Mouse (Mus musculus) MEL (cell line): ENCODE data around the gene Atf7ip. TPM values are rescaled to one million over a fixed set of nuclear protein-coding genes. Genes with fewer than 3 reads are reported as not detected.

ENCODE experiments used
- DNase-seq: peaks from one replicate; pipeline ENCODE4 v3.0.0; 2011; ENCODE audit warnings: low read depth, low spot score
- H3K27ac ChIP-seq: 2 replicates; pipeline ENCODE4 v1.5.1; 2012; ENCODE audit warnings: low read depth, mild to moderate bottlenecking, control low read depth, low read length, moderate library complexity; ENCODE audit not compliant: control insufficient read depth
- H3K27me3 ChIP-seq, 2 experiments: fragments of 150-350 bp in 1 of 2; sonication (generic) in 1 of 2; 2 replicates each; pipeline ENCODE4 v1.6.1; 2012; ENCODE audit warnings: low read length in 2 of 2, mild to moderate bottlenecking in 2 of 2, improper control_type of control experiment in 1 of 2, moderate library complexity in 1 of 2; ENCODE audit not compliant: insufficient read depth in 2 of 2, control insufficient read depth in 1 of 2
- H3K36me3 ChIP-seq, 2 experiments: 2 replicates each; pipeline ENCODE4 v1.6.1; 2012 to 2014; ENCODE audit warnings: low read length in 2 of 2, improper control_type of control experiment in 1 of 2, inconsistent platforms in 1 of 2, mild to moderate bottlenecking in 1 of 2; ENCODE audit not compliant: insufficient read depth in 2 of 2, control insufficient read depth in 1 of 2
- H3K4me1 ChIP-seq, 2 experiments: fragments of 150-350 bp in 1 of 2; sonication (generic) in 1 of 2; 2 replicates each; pipeline ENCODE4 v1.6.1; 2012; ENCODE audit warnings: low read length in 2 of 2, improper control_type of control experiment in 1 of 2, mild to moderate bottlenecking in 1 of 2; ENCODE audit not compliant: insufficient read depth in 2 of 2, control insufficient read depth in 1 of 2
- H3K4me3 ChIP-seq, 2 experiments: fragments of 150-350 bp in 1 of 2; sonication (generic) in 1 of 2; 2 replicates each; pipeline ENCODE4 v1.5.1; 2012; ENCODE audit warnings: low read depth in 2 of 2, low read length in 2 of 2, mild to moderate bottlenecking in 2 of 2, moderate library complexity in 2 of 2, control low read depth in 1 of 2, improper control_type of control experiment in 1 of 2; ENCODE audit not compliant: control insufficient read depth in 1 of 2, insufficient read depth in 1 of 2
- H3K79me2 ChIP-seq: 2 replicates; pipeline ENCODE4 v1.6.1; 2012; ENCODE audit warnings: mild to moderate bottlenecking, low read length, moderate library complexity; ENCODE audit not compliant: control insufficient read depth, poor library complexity, insufficient read depth
- H3K9ac ChIP-seq: 2 replicates; pipeline ENCODE4 v1.6.1; 2012; ENCODE audit warnings: low read depth, mild to moderate bottlenecking, control low read depth, low read length, moderate library complexity; ENCODE audit not compliant: control insufficient read depth, poor library complexity, severe bottlenecking
- H3K9me3 ChIP-seq: fragments of 150-350 bp; sonication (generic); replicated peaks from 2 replicates; pipeline ENCODE4 v1.6.1; 2012; ENCODE audit warnings: mild to moderate bottlenecking, low read length, improper control_type of control experiment, moderate library complexity; ENCODE audit not compliant: insufficient read depth
- BHLHE40 ChIP-seq: IDR thresholded peaks from 2 replicates; pipeline ENCODE4 v1.6.1; 2012; ENCODE audit warnings: low read depth, mild to moderate bottlenecking, inconsistent platforms, low read length, improper control_type of control experiment, borderline replicate concordance
- CHD2 ChIP-seq: IDR thresholded peaks from 2 replicates; pipeline ENCODE4 v1.6.1; 2011; ENCODE audit warnings: low read length, improper control_type of control experiment
- EP300 ChIP-seq, 2 experiments: IDR thresholded peaks; 2 replicates each; pipeline ENCODE4 v1.6.1; 2011; ENCODE audit warnings: improper control_type of control experiment in 2 of 2, low read length in 2 of 2, low read depth in 1 of 2, mild to moderate bottlenecking in 1 of 2
- HCFC1 ChIP-seq: IDR thresholded peaks from 2 replicates; pipeline ENCODE4 v1.6.1; 2012; ENCODE audit warnings: low read depth, mild to moderate bottlenecking, inconsistent platforms, low read length, improper control_type of control experiment, moderate library complexity
- MXI1 ChIP-seq: IDR thresholded peaks from 2 replicates; pipeline ENCODE4 v1.6.1; 2011; ENCODE audit warnings: mild to moderate bottlenecking, low read depth, low read length, improper control_type of control experiment
- RAD21 ChIP-seq: IDR thresholded peaks from 2 replicates; pipeline ENCODE4 v1.6.1; 2011; ENCODE audit warnings: mild to moderate bottlenecking, low read depth, low read length, improper control_type of control experiment
- SIN3A ChIP-seq: IDR thresholded peaks from 2 replicates; pipeline ENCODE4 v1.6.1; 2012; ENCODE audit warnings: low read length, improper control_type of control experiment, inconsistent platforms
- TCF12 ChIP-seq: IDR thresholded peaks from 2 replicates; pipeline ENCODE4 v1.6.1; 2014; ENCODE audit warnings: low read depth, mild to moderate bottlenecking, inconsistent platforms, low read length, improper control_type of control experiment, moderate library complexity
- ZNF384 ChIP-seq: IDR thresholded peaks from 2 replicates; pipeline ENCODE4 v1.6.1; 2012; ENCODE audit warnings: low read depth, mild to moderate bottlenecking, inconsistent platforms, low read length, improper control_type of control experiment
- polyA plus RNA-seq, 2 experiments: library from polyadenylated mRNA; stranded (reverse) in 1 of 2; unstranded in 1 of 2; fragments of >175 nt in 1 of 2; fragments of >200 nt in 1 of 2; gene quantifications; 2 replicates each; pipeline versions ENCODE4 v1.2.1 to v1.2.4; 2012; ENCODE audit warnings: low replicate concordance in 2 of 2, low read depth in 1 of 2; ENCODE audit not compliant: insufficient read length in 2 of 2, insufficient read depth in 1 of 2, missing spikeins in 1 of 2
- total RNA-seq: library from RNA; depleted of rRNA; stranded (reverse); fragments of 300-350 nt; gene quantifications from 2 replicates; pipeline ENCODE4 v1.2.3, GENCODE M21; 2012

The Atf7ip gene
- total and polyA plus RNA-seq, 3 experiments: 7.3 to 56.1 (median 24.6) TPM

DNA sequence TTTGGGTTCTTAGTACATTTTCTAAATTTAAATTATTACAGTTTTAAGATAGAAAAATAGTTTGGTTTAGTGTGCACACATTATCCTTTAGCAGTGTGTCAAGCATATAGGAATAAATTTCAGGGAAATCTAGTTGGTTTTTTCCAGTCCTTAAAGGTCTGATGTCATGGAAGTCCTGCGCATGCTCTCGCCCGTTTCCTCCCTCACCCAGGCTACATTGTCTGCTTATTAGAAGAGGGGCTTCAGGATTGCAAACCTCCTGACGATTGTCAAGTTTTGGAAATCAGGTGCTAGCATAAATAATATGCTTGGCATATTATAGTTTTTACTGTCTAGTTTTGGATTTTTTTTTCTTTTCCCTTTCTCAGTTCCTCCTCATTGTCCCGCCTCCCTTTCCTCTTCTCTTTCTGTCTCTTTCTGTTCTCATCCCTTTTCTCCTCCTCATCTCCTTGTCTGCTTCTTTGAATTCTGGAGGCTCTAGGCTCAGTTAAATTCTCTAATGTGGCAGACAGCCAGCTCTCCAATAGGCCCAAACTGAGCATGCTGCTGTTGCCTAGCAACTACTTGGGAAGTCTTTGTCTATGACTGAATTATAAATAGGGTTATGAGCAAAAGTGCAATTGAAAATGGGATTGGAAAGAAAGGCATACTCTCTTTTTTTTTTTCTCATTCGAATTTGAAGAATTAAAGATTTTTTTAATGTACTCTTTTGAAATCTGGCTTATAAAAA, 42.2 kb downstream of the Atf7ip start:
- peak overlapping the region; percentile 34; the same call in 1 of the 2 replicates for H3K9ac ChIP-seq
- peaks cover 42% of the 10 kb centered on the region for H3K79me2 ChIP-seq
- peaks cover 34 to 42% of the 10 kb centered on the region in 2 experiments for H3K4me1 ChIP-seq
- H3K27ac ChIP-seq: no peak overlapping the region
- TF ChIP-seq MXI1 (peak; percentile 33; the same call in 1 of the 2 replicates), ZNF384 (peak; percentile 58; the same call in 1 of the 2 replicates), SIN3A (peak; percentile 28; the same call in 1 of the 2 replicates), HCFC1 (no peak)
- no peaks in the 10 kb centered on the region for H3K27me3 ChIP-seq
- H3K36me3 ChIP-seq: peaks cover 0 to 45% of the 10 kb centered on the region in 2 experiments; a peak in 2 of 4 replicates
- no peak overlapping the region for H3K4me3 ChIP-seq
- no peaks in the 10 kb centered on the region for H3K9me3 ChIP-seq
- peak; percentile 80 for DNase-seq

DNA sequence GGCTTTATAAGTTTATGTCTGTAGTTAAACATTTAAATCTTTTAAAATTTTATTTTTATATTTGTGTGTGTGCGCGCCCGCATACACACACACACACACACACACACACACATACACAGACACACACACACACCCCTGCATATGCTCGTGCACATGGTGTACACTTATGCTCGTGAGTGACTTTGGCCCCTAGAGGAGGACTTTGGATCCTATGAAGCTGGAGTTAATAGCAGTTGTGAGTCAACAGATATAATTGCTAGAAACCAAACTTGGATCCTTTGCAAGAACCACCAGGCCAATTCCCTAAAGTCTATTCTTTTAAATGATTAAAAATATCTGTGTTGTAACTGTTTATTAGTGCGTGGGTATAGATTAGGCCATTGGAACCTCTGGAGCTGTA, 42.8 kb downstream of the Atf7ip start:
- Histone ChIP-seq H3K27ac (peak overlapping the region; percentile 16; the same call in 1 of the 2 replicates), H3K79me2 (peaks cover 38% of the 10 kb centered on the region), H3K27me3 (no peaks in the 10 kb centered on the region), H3K4me3 (no peak overlapping the region), H3K4me1 (peaks cover 32 to 42% of the 10 kb centered on the region in 2 experiments), H3K9ac (no peak overlapping the region), H3K9me3 (no peaks in the 10 kb centered on the region)
- peak; percentile 52 for DNase-seq
- TF ChIP-seq HCFC1 (no peak), MXI1 (peak; percentile 22; the same call in 1 of the 2 replicates), EP300 (IDR thresholded peaks at IDR 0.05; ENCODE audit: low read depth in 1 of 2, low read length in 2 of 2) (0 out of 4 replicates have a peak, but pooled peaks of 1 of the 2 experiments have one; percentile 33), RAD21 (no peak)
- TF ChIP-seq, all 39 proteins: peak for 2
- peaks cover 0 to 41% of the 10 kb centered on the region in 2 experiments; a peak in 2 of 4 replicates for H3K36me3 ChIP-seq

DNA sequence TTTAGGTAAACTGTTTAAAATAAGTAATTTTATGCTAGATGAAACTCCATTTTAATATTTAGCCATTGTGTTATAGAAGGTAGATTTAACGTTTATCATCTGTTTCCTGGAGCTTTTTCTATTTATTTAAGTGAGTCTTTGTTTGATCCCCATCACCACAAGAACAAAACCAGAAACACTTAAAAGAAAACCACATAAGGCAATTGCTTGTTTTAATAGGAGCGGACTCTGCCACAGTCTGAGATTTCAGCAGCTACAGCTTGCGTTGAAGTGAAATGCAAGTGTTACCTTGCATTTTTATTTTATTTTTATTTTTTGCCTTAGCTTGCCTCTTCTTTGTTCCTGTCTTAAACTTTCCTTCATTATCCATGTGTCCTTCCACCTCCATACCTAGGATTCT, 43.6 kb downstream of the Atf7ip start:
- Histone ChIP-seq H3K79me2 (peaks cover 38% of the 10 kb centered on the region), H3K4me3 (no peak overlapping the region), H3K9me3 (no peaks in the 10 kb centered on the region), H3K9ac (no peak overlapping the region), H3K27ac (peak overlapping the region; percentile 42; the same call in 1 of the 2 replicates), H3K36me3 (peaks cover 0 to 43% of the 10 kb centered on the region in 2 experiments; a peak in 2 of 4 replicates), H3K27me3 (no peaks in the 10 kb centered on the region), H3K4me1 (peaks cover 34 to 42% of the 10 kb centered on the region in 2 experiments)
- TF ChIP-seq BHLHE40 (no peak), CHD2 (no peak), TCF12 (no peak)
- no peak for DNase-seq
